Mouse (Mus musculus) regulatory T cell (primary cell): Measurements from ENCODE around the gene Safb.

Source experiments
- in situ Hi-C: fragments of 300-600 bp; cut with MboI, MseI; formaldehyde crosslinking; loops from one replicate; pipeline ENCODE4 v1.15.1; 2025; ENCODE audit warnings: high pct_unique_total_duplicates

Safb gene

DNA sequence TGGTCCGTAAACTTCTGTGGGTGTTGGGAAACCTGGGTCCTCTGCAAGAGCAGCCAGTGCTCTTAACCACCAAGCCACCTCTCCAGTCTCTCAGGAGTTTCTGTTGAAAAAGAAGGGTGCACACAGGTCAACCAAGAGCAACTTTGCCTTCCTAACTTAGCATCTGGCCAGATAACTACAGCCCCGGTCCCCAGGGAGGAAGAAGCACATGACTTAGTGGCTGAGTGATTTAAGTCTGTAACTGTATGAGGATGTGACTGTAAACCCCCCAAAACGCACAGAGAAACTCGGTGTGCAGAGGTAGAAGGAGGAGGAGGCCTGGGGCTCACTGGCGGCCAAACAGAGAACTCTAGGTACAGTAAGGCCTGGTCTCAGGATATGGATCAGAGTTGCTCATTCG lies 49.4 kb downstream of the Safb start:
- in situ Hi-C loops: no loop called here

DNA sequence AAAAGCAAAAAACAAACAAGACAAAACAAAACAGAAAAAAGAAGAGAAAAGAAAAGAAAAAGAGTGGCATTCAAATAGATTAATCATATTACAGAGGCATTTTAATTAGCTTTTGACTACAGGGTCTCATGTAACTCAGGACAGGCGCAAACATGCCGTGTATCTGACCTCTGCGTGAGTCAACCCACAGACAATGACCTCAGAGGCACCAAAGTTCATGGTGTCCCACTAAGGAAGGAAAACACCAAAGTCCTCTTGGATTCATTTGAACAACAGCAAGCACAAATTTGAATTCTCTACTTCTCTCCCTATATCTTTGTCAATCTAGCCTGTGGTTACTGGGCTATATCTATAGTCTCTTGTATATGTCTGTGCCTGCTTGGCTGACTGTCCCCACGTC lies 58.6 kb downstream of the Safb start:
- in situ Hi-C loops: no loop called here

DNA sequence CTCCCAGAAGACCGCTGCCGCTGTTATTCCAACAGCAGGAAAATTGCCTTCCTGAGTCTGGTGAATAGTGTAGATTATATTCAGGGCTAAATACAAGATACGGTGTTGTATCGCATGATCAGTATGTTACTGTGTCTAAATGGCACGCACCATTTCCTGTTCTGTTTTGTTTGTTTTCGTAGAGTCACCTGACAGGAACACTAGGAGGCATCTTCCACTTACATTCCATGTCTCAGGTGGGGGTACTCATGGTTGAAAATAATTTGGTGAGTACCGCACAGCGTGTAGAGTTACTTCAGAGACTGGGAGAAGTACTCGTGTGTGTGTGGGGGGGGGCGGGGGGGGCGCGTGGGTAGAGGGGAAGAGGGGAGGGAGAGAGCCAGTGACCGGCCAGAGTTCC lies 62.9 kb downstream of the Safb start:
- in situ Hi-C loops: no loop called here

DNA sequence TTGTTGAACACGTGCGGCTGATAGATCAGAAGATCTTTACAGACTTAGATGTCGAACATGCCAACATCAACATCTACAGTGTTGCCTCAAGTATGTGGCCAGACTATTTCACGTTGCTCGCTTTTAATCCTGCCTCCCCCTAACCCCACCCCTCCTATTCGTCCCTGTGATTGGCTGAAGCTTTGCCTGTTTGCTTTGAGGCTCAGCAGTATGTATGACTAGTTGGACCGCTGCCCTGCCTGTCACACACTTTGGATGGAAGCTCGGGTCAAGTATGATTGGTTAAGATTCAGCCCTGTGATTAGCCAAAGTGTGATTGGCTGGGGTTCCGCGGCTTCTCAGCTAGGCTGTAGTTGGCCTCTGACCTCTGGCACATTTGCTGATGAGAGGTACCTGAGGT lies 67.2 kb downstream of the Safb start:
- in situ Hi-C loops: no loop called here

DNA sequence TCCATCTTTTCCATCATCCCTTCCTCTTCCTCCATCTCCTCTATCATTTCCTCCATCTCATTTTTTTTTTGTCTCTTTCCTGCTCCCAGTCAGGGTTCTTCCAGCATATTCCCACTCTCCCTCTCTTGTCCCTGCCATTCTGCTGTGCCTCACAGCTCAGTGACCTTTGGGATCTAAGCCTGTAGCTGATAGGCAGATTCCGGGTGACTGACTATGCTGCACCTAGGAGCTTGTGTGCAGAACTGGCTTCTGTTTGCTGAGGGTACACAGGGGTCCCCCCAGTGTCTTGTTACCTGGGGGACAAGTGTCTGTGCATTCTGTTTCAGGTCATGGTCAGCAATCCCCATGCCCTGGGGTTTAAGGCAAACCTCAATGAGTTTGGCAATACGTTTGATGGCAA lies 70.1 kb downstream of the Safb start:
- in situ Hi-C loops: no loop called here

DNA sequence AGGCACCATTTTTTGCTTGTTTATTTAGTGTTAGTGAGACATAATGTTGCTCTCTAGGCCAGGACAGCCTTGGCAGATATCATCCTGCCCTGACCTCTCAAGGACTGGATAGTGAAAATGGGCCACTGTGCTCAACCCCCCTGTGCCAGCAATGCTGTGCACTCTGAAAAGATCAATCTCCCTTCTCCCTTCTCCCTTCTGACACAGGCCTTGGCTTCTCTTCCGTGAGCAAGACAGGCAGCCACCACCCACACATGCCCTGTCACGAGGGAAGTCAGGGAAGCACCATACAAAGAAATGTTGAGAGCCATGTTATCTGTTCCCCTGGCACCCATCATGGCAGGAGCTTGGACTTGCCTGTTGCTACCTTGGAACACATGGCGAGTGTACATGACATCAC lies 70.7 kb downstream of the Safb start:
- in situ Hi-C loops: no loop called here
